Mouse (Mus musculus): ENCODE measurements at regions not wholly inside any gene's neighbourhood (a gene's known extent, or its start where the extent isn't known, plus 50 kb on each side); places are given as distances from the start of the nearest gene placed in this dataset.

GRCm38 (mm10) chr10:111903956-111904355, 68.5 kb upstream of the Krr1 start:
- TF ChIP-seq CTCF (IDR thresholded peaks at IDR 0.05) (no peak), EP300 (IDR thresholded peaks at IDR 0.05) (no peak)

Data from lung, postnatal 0 days (tissue).